Mouse (Mus musculus): ENCODE results near the gene Slc22a14. TPM values are rescaled to one million over a fixed set of nuclear protein-coding genes. Genes with fewer than 3 reads are reported as not detected.
"Not testable (repeated sequence)": the region's sequence is repeated elsewhere in the genome, so short reads cannot be mapped to it uniquely, and the experiment has no call there.

The Slc22a14 gene
- polyA plus RNA-seq, 1 experiment from 2014 or later: not detected

- H3K9me3 ChIP-seq (ENCODE audit: control insufficient read depth, low read length); H3K27me3 ChIP-seq (ENCODE audit: control insufficient read depth, insufficient read depth, low read length); H3K27ac ChIP-seq (replicated peaks in 1 of 2; ENCODE audit: control insufficient read depth in 1 of 2, insufficient read depth in 1 of 2, low read depth in 2 of 2, low read length in 2 of 2); ATAC-seq (ENCODE audit: insufficient number of reproducible peaks, insufficient read depth, low FRiP score, low read depth); H3K9ac ChIP-seq (ENCODE audit: low read length); H3K4me3 ChIP-seq (ENCODE audit: control insufficient read depth in 1 of 2, insufficient read depth in 1 of 2, low read depth in 1 of 2, low read length in 2 of 2); H3K4me1 ChIP-seq (ENCODE audit: control insufficient read depth in 2 of 2, insufficient read depth in 2 of 2, low read length in 2 of 2); H3K4me2 ChIP-seq (ENCODE audit: low read length): not testable (repeated sequence)
- WGBS: 98% methylated on average over 5 of the region's 5 CpGs
- peaks cover 21% of the 10 kb centered on the region; the same call in 1 of the 2 replicates for H3K36me3 ChIP-seq (ENCODE audit: control insufficient read depth, insufficient read depth, low read length)
These were observed 90.5 kb downstream of the Slc22a14 start for GRCm38 (mm10) chr9:119274814-119275213.

GRCm38 (mm10) chr9:119271496-119271895 lies 93.9 kb downstream of the Slc22a14 start:
- Histone ChIP-seq H3K9me3 (ENCODE audit: control insufficient read depth, low read length) (no peaks in the 10 kb centered on the region), H3K36me3 (ENCODE audit: control insufficient read depth, insufficient read depth, low read length) (peaks cover 40% of the 10 kb centered on the region), H3K4me1 (ENCODE audit: control insufficient read depth in 2 of 2, insufficient read depth in 2 of 2, low read length in 2 of 2) (peaks cover 0 to 2% of the 10 kb centered on the region in 2 experiments; a peak in 1 of 4 replicates), H3K4me3 (ENCODE audit: control insufficient read depth in 1 of 2, insufficient read depth in 1 of 2, low read depth in 1 of 2, low read length in 2 of 2) (no peak overlapping the region), H3K27ac (replicated peaks in 1 of 2; ENCODE audit: control insufficient read depth in 1 of 2, insufficient read depth in 1 of 2, low read depth in 2 of 2, low read length in 2 of 2) (no peak overlapping the region), H3K27me3 (ENCODE audit: control insufficient read depth, insufficient read depth, low read length) (no peaks in the 10 kb centered on the region), H3K9ac (ENCODE audit: low read length) (no peak overlapping the region), H3K4me2 (ENCODE audit: low read length) (no peak overlapping the region)
- 86% methylated on average over 4 of the region's 4 CpGs for WGBS
- no peak for ATAC-seq (ENCODE audit: insufficient number of reproducible peaks, insufficient read depth, low FRiP score, low read depth)

- ATAC-seq (ENCODE audit: insufficient number of reproducible peaks, insufficient read depth, low FRiP score, low read depth): no peak
- H3K9ac ChIP-seq (ENCODE audit: low read length): no peak overlapping the region
- no peaks in the 10 kb centered on the region for H3K4me1 ChIP-seq (ENCODE audit: control insufficient read depth in 2 of 2, insufficient read depth in 2 of 2, low read length in 2 of 2)
- no peaks in the 10 kb centered on the region for H3K27me3 ChIP-seq (ENCODE audit: control insufficient read depth, insufficient read depth, low read length)
- H3K4me2 ChIP-seq (ENCODE audit: low read length): no peak overlapping the region
- WGBS: 90% methylated on average over 11 of the region's 11 CpGs
- H3K27ac ChIP-seq (replicated peaks in 1 of 2; ENCODE audit: control insufficient read depth in 1 of 2, insufficient read depth in 1 of 2, low read depth in 2 of 2, low read length in 2 of 2): no peak overlapping the region
- H3K4me3 ChIP-seq (ENCODE audit: control insufficient read depth in 1 of 2, insufficient read depth in 1 of 2, low read depth in 1 of 2, low read length in 2 of 2): no peak overlapping the region
- H3K9me3 ChIP-seq (ENCODE audit: control insufficient read depth, low read length): no peaks in the 10 kb centered on the region
- H3K36me3 ChIP-seq (ENCODE audit: control insufficient read depth, insufficient read depth, low read length): peaks cover 61% of the 10 kb centered on the region
These were observed 96.7 kb downstream of the Slc22a14 start for GRCm38 (mm10) chr9:119268588-119269145.

GRCm38 (mm10) chr9:119268120-119268519 lies 97.2 kb downstream of the Slc22a14 start:
- H3K9me3 ChIP-seq (ENCODE audit: control insufficient read depth, low read length): no peaks in the 10 kb centered on the region
- 87% methylated on average over 6 of the region's 6 CpGs for WGBS
- ATAC-seq (ENCODE audit: insufficient number of reproducible peaks, insufficient read depth, low FRiP score, low read depth): no peak
- H3K4me2 ChIP-seq (ENCODE audit: low read length): no peak overlapping the region
- H3K27ac ChIP-seq (replicated peaks in 1 of 2; ENCODE audit: control insufficient read depth in 1 of 2, insufficient read depth in 1 of 2, low read depth in 2 of 2, low read length in 2 of 2): no peak overlapping the region
- H3K4me1 ChIP-seq (ENCODE audit: control insufficient read depth in 2 of 2, insufficient read depth in 2 of 2, low read length in 2 of 2): no peaks in the 10 kb centered on the region
- no peak overlapping the region for H3K4me3 ChIP-seq (ENCODE audit: control insufficient read depth in 1 of 2, insufficient read depth in 1 of 2, low read depth in 1 of 2, low read length in 2 of 2)
- no peak overlapping the region for H3K9ac ChIP-seq (ENCODE audit: low read length)
- H3K27me3 ChIP-seq (ENCODE audit: control insufficient read depth, insufficient read depth, low read length): no peaks in the 10 kb centered on the region
- H3K36me3 ChIP-seq (ENCODE audit: control insufficient read depth, insufficient read depth, low read length): peaks cover 63% of the 10 kb centered on the region

- ATAC-seq (ENCODE audit: insufficient number of reproducible peaks, insufficient read depth, low FRiP score, low read depth); H3K27ac ChIP-seq (replicated peaks in 1 of 2; ENCODE audit: control insufficient read depth in 1 of 2, insufficient read depth in 1 of 2, low read depth in 2 of 2, low read length in 2 of 2); H3K9ac ChIP-seq (ENCODE audit: low read length); H3K9me3 ChIP-seq (ENCODE audit: control insufficient read depth, low read length); H3K27me3 ChIP-seq (ENCODE audit: control insufficient read depth, insufficient read depth, low read length); H3K4me1 ChIP-seq (ENCODE audit: control insufficient read depth in 2 of 2, insufficient read depth in 2 of 2, low read length in 2 of 2); H3K4me2 ChIP-seq (ENCODE audit: low read length); H3K4me3 ChIP-seq (ENCODE audit: control insufficient read depth in 1 of 2, insufficient read depth in 1 of 2, low read depth in 1 of 2, low read length in 2 of 2): not testable (repeated sequence)
- 91% methylated on average over 5 of the region's 5 CpGs for WGBS
- peaks cover 66% of the 10 kb centered on the region for H3K36me3 ChIP-seq (ENCODE audit: control insufficient read depth, insufficient read depth, low read length)
These were observed 99.3 kb downstream of the Slc22a14 start for GRCm38 (mm10) chr9:119266121-119266395.

GRCm38 (mm10) chr9:119265373-119266120 lies 99.8 kb downstream of the Slc22a14 start:
- H3K27ac ChIP-seq (replicated peaks in 1 of 2; ENCODE audit: control insufficient read depth in 1 of 2, insufficient read depth in 1 of 2, low read depth in 2 of 2, low read length in 2 of 2); H3K4me3 ChIP-seq (ENCODE audit: control insufficient read depth in 1 of 2, insufficient read depth in 1 of 2, low read depth in 1 of 2, low read length in 2 of 2); H3K9me3 ChIP-seq (ENCODE audit: control insufficient read depth, low read length); H3K4me1 ChIP-seq (ENCODE audit: control insufficient read depth in 2 of 2, insufficient read depth in 2 of 2, low read length in 2 of 2); ATAC-seq (ENCODE audit: insufficient number of reproducible peaks, insufficient read depth, low FRiP score, low read depth); H3K27me3 ChIP-seq (ENCODE audit: control insufficient read depth, insufficient read depth, low read length); H3K4me2 ChIP-seq (ENCODE audit: low read length); H3K9ac ChIP-seq (ENCODE audit: low read length): not testable (repeated sequence)
- H3K36me3 ChIP-seq (ENCODE audit: control insufficient read depth, insufficient read depth, low read length): peaks cover 69% of the 10 kb centered on the region
- whole genome bisulfite sequencing: 63% methylated on average over 1 of the region's 1 CpGs

- Histone ChIP-seq H3K4me3 (ENCODE audit: control insufficient read depth in 1 of 2, insufficient read depth in 1 of 2, low read depth in 1 of 2, low read length in 2 of 2) (no peak overlapping the region), H3K4me2 (ENCODE audit: low read length) (no peak overlapping the region)
- 89% methylated on average over 4 of the region's 4 CpGs for WGBS
These were observed 102.3 kb downstream of the Slc22a14 start for GRCm38 (mm10) chr9:119263067-119263466.

GRCm38 (mm10) chr9:119260825-119261224 lies 104.5 kb downstream of the Slc22a14 start:
- no peaks in the 10 kb centered on the region for H3K9me3 ChIP-seq (ENCODE audit: control insufficient read depth, low read length)
- no peak overlapping the region for H3K9ac ChIP-seq (ENCODE audit: low read length)
- ATAC-seq (ENCODE audit: insufficient number of reproducible peaks, insufficient read depth, low FRiP score, low read depth): no peak
- no peak overlapping the region for H3K27ac ChIP-seq (replicated peaks in 1 of 2; ENCODE audit: control insufficient read depth in 1 of 2, insufficient read depth in 1 of 2, low read depth in 2 of 2, low read length in 2 of 2)
- peaks cover 81% of the 10 kb centered on the region for H3K36me3 ChIP-seq (ENCODE audit: control insufficient read depth, insufficient read depth, low read length)
- no peak overlapping the region for H3K4me2 ChIP-seq (ENCODE audit: low read length)
- H3K4me1 ChIP-seq (ENCODE audit: control insufficient read depth in 2 of 2, insufficient read depth in 2 of 2, low read length in 2 of 2): no peaks in the 10 kb centered on the region
- 91% methylated on average over 2 of the region's 2 CpGs for WGBS
- H3K27me3 ChIP-seq (ENCODE audit: control insufficient read depth, insufficient read depth, low read length): no peaks in the 10 kb centered on the region
- H3K4me3 ChIP-seq (ENCODE audit: control insufficient read depth in 1 of 2, insufficient read depth in 1 of 2, low read depth in 1 of 2, low read length in 2 of 2): no peak overlapping the region

More at GRCm38 (mm10) chr9:119263067-119263466, 102.3 kb downstream of the Slc22a14 start:
- Histone ChIP-seq H3K9ac (ENCODE audit: low read length) (no peak overlapping the region), H3K36me3 (ENCODE audit: control insufficient read depth, insufficient read depth, low read length) (peaks cover 81% of the 10 kb centered on the region), H3K27me3 (ENCODE audit: control insufficient read depth, insufficient read depth, low read length) (no peaks in the 10 kb centered on the region), H3K27ac (replicated peaks in 1 of 2; ENCODE audit: control insufficient read depth in 1 of 2, insufficient read depth in 1 of 2, low read depth in 2 of 2, low read length in 2 of 2) (no peak overlapping the region), H3K4me1 (ENCODE audit: control insufficient read depth in 2 of 2, insufficient read depth in 2 of 2, low read length in 2 of 2) (no peaks in the 10 kb centered on the region), H3K9me3 (ENCODE audit: control insufficient read depth, low read length) (no peaks in the 10 kb centered on the region)
- ATAC-seq (ENCODE audit: insufficient number of reproducible peaks, insufficient read depth, low FRiP score, low read depth): no peak

Measured in heart, embryonic 14.5 days (tissue).